Mouse (Mus musculus): ENCODE measurements at regions not wholly inside any gene's neighbourhood (a gene's known extent, or its start where the extent isn't known, plus 50 kb on each side); places are given as distances from the start of the nearest gene placed in this dataset.

- no peak for TF ChIP-seq POLR2A (IDR thresholded peaks at IDR 0.05; ENCODE audit: low read depth, low read length)
- no peak for TF ChIP-seq CTCF (conservative IDR thresholded peaks at IDR 0.05; ENCODE audit: insufficient read depth, insufficient read length, low read depth, low read length)
These were observed 263.0 kb upstream of the BC052040 start for GRCm38 (mm10) chr2:115318551-115318950.
